Mouse (Mus musculus) midbrain, embryonic 16.5 days (tissue): Measurements from ENCODE around the gene Speer4e. TPM values are rescaled to one million over a fixed set of nuclear protein-coding genes. Genes with fewer than 3 reads are reported as not detected.
"Not testable (repeated sequence)": the region's sequence is repeated elsewhere in the genome, so short reads cannot be mapped to it uniquely, and the experiment has no call there.

Experiments used
- ATAC-seq: fragments of 200-750 bp; cut with Nextera tagmentation; 2 replicates; pipeline ENCODE4 v1.8.0; 2017; ENCODE audit warnings: moderate TSS enrichment
- H3K27ac ChIP-seq: fragments of 300-500 bp; sonication (generic); 2 replicates; pipeline ENCODE4 v1.5.1; 2014; ENCODE audit warnings: mild to moderate bottlenecking, low read length, mixed read lengths
- H3K27me3 ChIP-seq: fragments of 300-500 bp; sonication (generic); 2 replicates; pipeline ENCODE4 v1.6.1; 2014; ENCODE audit warnings: low read depth, low read length, mixed read lengths; ENCODE audit not compliant: control insufficient read depth, insufficient read depth
- H3K36me3 ChIP-seq: fragments of 300-500 bp; sonication (generic); 2 replicates; pipeline ENCODE4 v1.6.1; 2014; ENCODE audit warnings: mild to moderate bottlenecking, low read length, moderate library complexity, mixed read lengths; ENCODE audit not compliant: control insufficient read depth, insufficient read depth
- H3K4me1 ChIP-seq: fragments of 300-500 bp; sonication (generic); 2 replicates; pipeline ENCODE4 v1.6.1; 2014; ENCODE audit warnings: mild to moderate bottlenecking, low read length, mixed read lengths; ENCODE audit not compliant: control insufficient read depth, insufficient read depth
- H3K4me2 ChIP-seq: fragments of 300-500 bp; sonication (generic); 2 replicates; pipeline ENCODE4 v1.6.1; 2014; ENCODE audit warnings: mild to moderate bottlenecking, low read length, mixed read lengths
- H3K4me3 ChIP-seq: fragments of 300-500 bp; sonication (generic); 2 replicates; pipeline ENCODE4 v1.5.1; 2014; ENCODE audit warnings: low read depth, mild to moderate bottlenecking, low read length, moderate library complexity, mixed read lengths
- H3K9ac ChIP-seq: fragments of 300-500 bp; sonication (generic); 2 replicates; pipeline ENCODE4 v1.6.1; 2014; ENCODE audit warnings: low read depth, low read length, mixed read lengths
- H3K9me3 ChIP-seq: fragments of 300-500 bp; sonication (generic); replicated peaks from 2 replicates; pipeline ENCODE4 v1.6.1; 2014; ENCODE audit warnings: mild to moderate bottlenecking, low read length, mixed read lengths; ENCODE audit not compliant: control insufficient read depth, poor library complexity, severe bottlenecking
- WGBS: fragments of 180-500 bp; shearing (Covaris S2); extraction: QIAGEN DNeasy Blood & Tissue Kit; methylation state at CpG from one replicate; pipeline ENCODE4 v1.1.7; 2014; 5-methylcytosine and 5-hydroxymethylcytosine counted together
- polyA plus RNA-seq: library from polyadenylated mRNA; unstranded; fragments of >200 nt; fragmentation: Nextera tagmentation; extraction: Ambion mirVana; gene quantifications from 2 replicates; pipeline ENCODE4 v1.2.1, GENCODE M21; 2015

Gene Speer4e
- polyA plus RNA-seq, 1 experiment from 2014 or later: not detected

GRCm38 (mm10) chr5:14953587-14953986, 15.4 kb upstream of the Speer4e start:
- not testable (repeated sequence) for H3K4me2 ChIP-seq, ATAC-seq, H3K27me3 ChIP-seq, H3K9ac ChIP-seq, H3K27ac ChIP-seq, H3K4me1 ChIP-seq, H3K4me3 ChIP-seq, H3K36me3 ChIP-seq
- H3K9me3 ChIP-seq: peaks cover 20% of the 10 kb centered on the region

GRCm38 (mm10) chr5:14952749-14953148, 14.5 kb upstream of the Speer4e start:
- H3K4me3 ChIP-seq, H3K36me3 ChIP-seq, ATAC-seq, H3K4me2 ChIP-seq, H3K27ac ChIP-seq, H3K27me3 ChIP-seq, H3K9ac ChIP-seq, H3K4me1 ChIP-seq: not testable (repeated sequence)
- WGBS: 69% methylated on average over 3 of the region's 3 CpGs
- peaks cover 22% of the 10 kb centered on the region for H3K9me3 ChIP-seq

DNA sequence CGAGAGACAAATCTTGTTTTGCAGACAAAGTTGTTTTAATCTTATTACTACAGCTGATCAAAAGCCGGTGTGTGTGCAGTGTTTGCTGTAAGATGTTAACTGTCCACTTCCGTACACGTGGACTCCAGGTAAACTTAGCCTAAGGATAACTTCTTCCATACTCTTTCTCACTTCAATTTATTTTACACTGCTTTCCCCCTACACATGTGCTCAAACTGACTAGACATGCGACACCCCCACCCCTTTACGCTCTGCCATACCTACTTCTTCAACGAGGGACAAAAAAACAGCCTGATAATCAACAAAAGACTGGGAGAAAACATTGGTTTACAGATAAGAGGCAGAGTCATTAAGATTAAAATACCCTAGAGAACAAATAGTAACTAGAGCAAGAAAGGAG, 13.6 kb upstream of the Speer4e start:
- H3K4me1 ChIP-seq, H3K4me2 ChIP-seq, ATAC-seq, H3K36me3 ChIP-seq, H3K9ac ChIP-seq, H3K27ac ChIP-seq, H3K27me3 ChIP-seq, H3K4me3 ChIP-seq: not testable (repeated sequence)
- peaks cover 22% of the 10 kb centered on the region for H3K9me3 ChIP-seq
- WGBS: 68% methylated on average over 7 of the region's 7 CpGs

- H3K27me3 ChIP-seq, H3K4me1 ChIP-seq, H3K4me3 ChIP-seq, H3K27ac ChIP-seq, H3K9ac ChIP-seq, H3K9me3 ChIP-seq, H3K4me2 ChIP-seq, ATAC-seq, H3K36me3 ChIP-seq: not testable (repeated sequence)
- WGBS: 62% methylated on average over 4 of the region's 4 CpGs
These were observed 9.4 kb upstream of the Speer4e start for GRCm38 (mm10) chr5:14947482-14948198.

DNA sequence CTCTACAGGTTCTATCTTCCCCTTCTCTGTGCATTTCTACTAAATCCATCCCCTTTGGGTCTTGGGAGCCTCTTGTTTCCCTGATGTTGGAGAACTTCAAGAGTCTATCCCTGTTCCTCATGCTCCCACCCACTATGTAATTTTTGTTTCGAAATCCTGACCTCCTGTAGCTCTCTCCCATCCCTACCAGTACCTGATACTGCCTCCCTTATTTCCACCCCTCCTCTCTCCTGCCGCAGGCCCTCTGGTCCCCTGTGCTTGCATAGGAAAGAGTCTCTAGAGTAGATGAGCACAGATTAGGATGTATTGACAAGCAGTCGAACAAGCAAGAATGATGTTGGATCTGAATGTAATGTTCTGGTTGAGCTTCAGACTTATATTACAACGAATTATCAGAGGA, 7.3 kb upstream of the Speer4e start:
- WGBS: 62% methylated on average over 4 of the region's 4 CpGs

GRCm38 (mm10) chr5:14941043-14941442, 2.8 kb upstream of the Speer4e start:
- ATAC-seq, H3K9ac ChIP-seq, H3K9me3 ChIP-seq: not testable (repeated sequence)

More for the DNA sequence above, 7.3 kb upstream of the Speer4e start:
- not testable (repeated sequence) for H3K4me3 ChIP-seq, ATAC-seq, H3K4me1 ChIP-seq, H3K27ac ChIP-seq, H3K9ac ChIP-seq, H3K36me3 ChIP-seq, H3K9me3 ChIP-seq, H3K4me2 ChIP-seq, H3K27me3 ChIP-seq

DNA sequence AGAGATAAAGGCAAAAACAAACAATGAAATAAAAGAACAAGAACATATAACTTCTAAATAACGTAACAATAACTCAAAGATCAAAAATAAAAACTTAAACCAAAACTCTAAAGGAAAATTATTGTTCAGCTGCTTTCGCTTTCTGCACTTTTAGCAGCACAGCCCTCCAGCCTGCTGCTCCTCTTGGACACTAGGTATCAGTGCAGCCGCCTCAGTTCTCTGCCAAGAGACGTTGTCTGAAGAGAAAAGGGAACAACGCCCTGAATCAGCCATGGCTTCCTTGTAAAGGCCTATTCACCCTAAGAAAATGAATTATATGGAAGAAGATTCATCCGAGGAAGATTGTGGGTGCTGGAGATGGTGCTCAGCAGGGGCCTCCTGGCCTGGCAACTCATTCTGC, 4.5 kb downstream of the Speer4e start:
- H3K36me3 ChIP-seq, H3K4me2 ChIP-seq, H3K9ac ChIP-seq, H3K27me3 ChIP-seq, ATAC-seq, H3K9me3 ChIP-seq, H3K4me3 ChIP-seq, H3K27ac ChIP-seq, H3K4me1 ChIP-seq: not testable (repeated sequence)
- 77% methylated on average over 5 of the region's 6 CpGs for WGBS

More at GRCm38 (mm10) chr5:14941043-14941442, 2.8 kb upstream of the Speer4e start:
- not testable (repeated sequence) for H3K4me3 ChIP-seq, H3K4me1 ChIP-seq, H3K27ac ChIP-seq, H3K27me3 ChIP-seq, H3K4me2 ChIP-seq, H3K36me3 ChIP-seq
- 86% methylated on average over 1 of the region's 1 CpGs for WGBS

DNA sequence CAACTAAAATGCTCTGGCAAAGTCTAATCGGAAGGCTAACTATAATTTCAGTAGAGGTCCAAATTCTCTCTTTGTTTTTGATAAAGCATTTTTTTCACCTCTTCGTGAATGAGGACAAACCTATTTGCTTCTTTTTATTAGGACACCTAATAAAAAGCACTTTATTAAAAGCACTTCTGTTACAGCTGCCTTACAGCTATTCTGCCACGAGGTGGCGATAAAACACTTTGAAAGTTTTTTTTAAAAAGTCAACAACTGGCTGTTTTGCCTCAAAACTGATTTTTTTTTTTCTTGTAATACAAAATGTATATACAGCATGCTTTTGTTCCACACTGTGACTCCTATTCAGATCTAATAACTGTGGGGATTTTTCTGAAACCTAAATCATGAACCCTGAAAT, 11.2 kb downstream of the Speer4e start:
- not testable (repeated sequence) for H3K4me2 ChIP-seq, H3K4me3 ChIP-seq, H3K27ac ChIP-seq, H3K9me3 ChIP-seq, H3K4me1 ChIP-seq, H3K9ac ChIP-seq, ATAC-seq, H3K27me3 ChIP-seq, H3K36me3 ChIP-seq
- WGBS: 29% methylated on average over 4 of the region's 4 CpGs

DNA sequence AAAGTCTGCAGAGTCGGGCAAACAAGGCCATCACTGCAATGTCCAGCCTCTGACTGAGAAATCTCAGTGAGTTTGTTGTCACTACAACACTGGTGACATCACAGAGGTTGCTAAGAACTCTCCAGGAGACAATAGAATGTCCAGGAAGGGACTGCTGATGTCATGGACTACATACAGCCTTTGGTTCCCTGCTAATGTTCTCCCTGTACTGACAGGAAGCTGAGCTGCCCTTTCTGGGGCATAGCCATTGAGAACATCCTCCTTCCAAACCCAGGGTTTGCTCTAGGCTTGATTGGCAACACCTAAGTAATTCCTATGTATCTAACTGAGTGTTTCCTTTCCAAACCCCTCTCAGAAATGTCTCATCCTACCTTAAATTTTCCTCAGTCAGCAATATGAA, 23.4 kb downstream of the Speer4e start, which contains the start of gene Gm9758:
TSS of gene Gm9758 (minus strand) at position 101 of the 400 bp plus-strand sequence.
- not testable (repeated sequence) for H3K4me1 ChIP-seq, H3K27me3 ChIP-seq, H3K4me2 ChIP-seq, H3K9me3 ChIP-seq, H3K27ac ChIP-seq, H3K9ac ChIP-seq, H3K36me3 ChIP-seq, ATAC-seq, H3K4me3 ChIP-seq
- 38% methylated on average over 1 of the region's 1 CpGs for WGBS
